Mouse (Mus musculus) left cerebral cortex, postnatal 10 days (tissue): ENCODE results near the gene Il11ra1. TPM values are rescaled to one million over a fixed set of nuclear protein-coding genes. Genes with fewer than 3 reads are reported as not detected.

ENCODE experiments used
- DNase-seq, 2 experiments: peaks; one replicate each; pipeline ENCODE4 v3.0.0; 2021 to 2022; ENCODE audit warnings: low spot score in 2 of 2, mixed read lengths in 1 of 2; ENCODE audit errors: extremely low spot score in 1 of 2
- intact Hi-C: fragments of 180-260 bp; cut with DNase I; formaldehyde crosslinking; loops from one replicate; pipeline ENCODE4 v1.15.1; 2025
- total RNA-seq, 2 experiments: library from RNA; stranded (reverse); gene quantifications; 2 replicates each; pipeline ENCODE4 v1.2.3; 2021

Gene Il11ra1
- total RNA-seq, 2 experiments from 2014 or later: 19.1 to 24.3 TPM

GRCm38 (mm10) chr4:41737602-41738255 is 37.9 kb downstream of the Il11ra1 start:
- intact Hi-C loops: no loop called here
- DNase-seq: peak; percentile 74 to 76

- DNase-seq: no peak
- intact Hi-C loops: no loop called here
Measured at GRCm38 (mm10) chr4:41738256-41738603, 38.4 kb downstream of the Il11ra1 start.

GRCm38 (mm10) chr4:41739260-41739659 is 39.5 kb downstream of the Il11ra1 start:
- intact Hi-C loops: no loop called here
- no peak for DNase-seq

GRCm38 (mm10) chr4:41740380-41741157 is 40.8 kb downstream of the Il11ra1 start:
- intact Hi-C loops: no loop called here
- DNase-seq: peak; percentile 63 to 83

- DNase-seq: peak; percentile 93 to 94
- intact Hi-C loops: no loop called here
Measured at GRCm38 (mm10) chr4:41741158-41741560, 41.4 kb downstream of the Il11ra1 start.

- intact Hi-C loops: no loop called here
- no peak for DNase-seq
Measured at GRCm38 (mm10) chr4:41744131-41744530, 44.3 kb downstream of the Il11ra1 start.

GRCm38 (mm10) chr4:41745021-41745420 is 45.2 kb downstream of the Il11ra1 start:
- intact Hi-C loops: no loop called here
- no peak for DNase-seq

- no peak for DNase-seq
Measured at GRCm38 (mm10) chr4:41754797-41755337, 55.1 kb downstream of the Il11ra1 start, which contains the start of gene Galt. Gene Galt, plus strand, starts transcription at chr4:41755228.

GRCm38 (mm10) chr4:41755338-41756305 is 55.8 kb downstream of the Il11ra1 start, which contains the start of gene Sigmar1:
Gene Sigmar1, minus strand, starts transcription at chr4:41756157.
- intact Hi-C loops: no loop called here
- DNase-seq: peak; percentile 72 to 89

More at GRCm38 (mm10) chr4:41754797-41755337, 55.1 kb downstream of the Il11ra1 start, which contains the start of gene Galt:
- intact Hi-C loops: no loop called here

- no peak for DNase-seq
- intact Hi-C loops: no loop called here
Measured at GRCm38 (mm10) chr4:41756440-41756839, 56.7 kb downstream of the Il11ra1 start.

- DNase-seq: no peak
- intact Hi-C loops: no loop called here
Measured at GRCm38 (mm10) chr4:41757321-41757720, 57.5 kb downstream of the Il11ra1 start.

GRCm38 (mm10) chr4:41758021-41758420 is 58.2 kb downstream of the Il11ra1 start:
- DNase-seq: no peak
- intact Hi-C loops: no loop called here

GRCm38 (mm10) chr4:41758701-41759100 is 58.9 kb downstream of the Il11ra1 start:
- intact Hi-C loops: no loop called here
- no peak for DNase-seq

GRCm38 (mm10) chr4:41759206-41759605 is 59.4 kb downstream of the Il11ra1 start:
- peak in 1 of 2 experiments; percentile 66 for DNase-seq
- intact Hi-C loops: no loop called here

GRCm38 (mm10) chr4:41759656-41760287 is 60.0 kb downstream of the Il11ra1 start:
- DNase-seq: no peak
- intact Hi-C loops: no loop called here

- peak; percentile 69 to 95 for DNase-seq
- intact Hi-C loops: no loop called here
Measured at GRCm38 (mm10) chr4:41760288-41760721, 60.5 kb downstream of the Il11ra1 start.

- no peak for DNase-seq
- intact Hi-C loops: no loop called here
Measured at GRCm38 (mm10) chr4:41760911-41761310, 61.1 kb downstream of the Il11ra1 start.

GRCm38 (mm10) chr4:41761680-41762079 is 61.9 kb downstream of the Il11ra1 start:
- DNase-seq: no peak
- intact Hi-C loops: no loop called here
